Mouse (Mus musculus): Measurements from ENCODE around the gene Mrpl55. TPM values are rescaled to one million over a fixed set of nuclear protein-coding genes. Genes with fewer than 3 reads are reported as not detected.

Gene Mrpl55
- polyA plus RNA-seq, 1 experiment, result 44.7 TPM

- peaks cover 12% of the 10 kb centered on the region for H3K27me3 ChIP-seq (ENCODE audit: control insufficient read depth, insufficient read depth, insufficient read length)
- H3K79me2 ChIP-seq (ENCODE audit: control insufficient read depth, insufficient read depth), result no peaks in the 10 kb centered on the region
- H3K79me3 ChIP-seq (ENCODE audit: low read depth), result no peaks in the 10 kb centered on the region
- TF ChIP-seq CTCF (IDR thresholded peaks at IDR 0.05; ENCODE audit: control insufficient read depth, insufficient read depth, insufficient read length) (no peak), FOSL1 (IDR thresholded peaks at IDR 0.05; ENCODE audit: insufficient read depth, low read length, poor library complexity, severe bottlenecking) (no peak), MAX (IDR thresholded peaks at IDR 0.05) (no peak), MYOD1 (IDR thresholded peaks at IDR 0.05; ENCODE audit: control insufficient read depth, insufficient read length, low read depth) (no peak), MYOG (IDR thresholded peaks at IDR 0.05; ENCODE audit: control insufficient read depth, extremely low read depth, insufficient read length) (no peak), CEBPB (IDR thresholded peaks at IDR 0.05; ENCODE audit: low read depth) (no peak), USF1 (IDR thresholded peaks at IDR 0.05; ENCODE audit: low read depth) (no peak)
- no peaks in the 10 kb centered on the region for H3K36me3 ChIP-seq (ENCODE audit: control insufficient read depth, insufficient read depth)
- no peak overlapping the region for H3K4me3 ChIP-seq (ENCODE audit: insufficient read depth, poor library complexity, severe bottlenecking)
- H3ac ChIP-seq (ENCODE audit: control insufficient read depth, insufficient read length, low read depth), result no peak overlapping the region
Observed at GRCm38 (mm10) chr11:59169807-59170206, 32.5 kb upstream of the Mrpl55 start.

- TF ChIP-seq MYOD1 (IDR thresholded peaks at IDR 0.05; ENCODE audit: control insufficient read depth, insufficient read length, low read depth), result no peak
- no peak for TF ChIP-seq CEBPB (IDR thresholded peaks at IDR 0.05; ENCODE audit: low read depth)
- TF ChIP-seq CTCF (IDR thresholded peaks at IDR 0.05; ENCODE audit: control insufficient read depth, insufficient read depth, insufficient read length), result no peak
- TF ChIP-seq MAX (IDR thresholded peaks at IDR 0.05), result no peak
- Histone ChIP-seq H3K4me3 (ENCODE audit: insufficient read depth, poor library complexity, severe bottlenecking) (no peak overlapping the region), H3K79me3 (ENCODE audit: low read depth) (no peaks in the 10 kb centered on the region), H3K36me3 (ENCODE audit: control insufficient read depth, insufficient read depth) (no peaks in the 10 kb centered on the region), H3ac (ENCODE audit: control insufficient read depth, insufficient read length, low read depth) (no peak overlapping the region), H3K79me2 (ENCODE audit: control insufficient read depth, insufficient read depth) (no peaks in the 10 kb centered on the region), H3K27me3 (ENCODE audit: control insufficient read depth, insufficient read depth, insufficient read length) (peaks cover 18% of the 10 kb centered on the region)
Observed at GRCm38 (mm10) chr11:59170549-59170948, 31.7 kb upstream of the Mrpl55 start.

GRCm38 (mm10) chr11:59174189-59174838 lies 28.0 kb upstream of the Mrpl55 start:
- Histone ChIP-seq H3K4me3 (ENCODE audit: insufficient read depth, poor library complexity, severe bottlenecking) (no peak overlapping the region), H3K79me2 (ENCODE audit: control insufficient read depth, insufficient read depth) (no peaks in the 10 kb centered on the region), H3K79me3 (ENCODE audit: low read depth) (no peaks in the 10 kb centered on the region), H3K36me3 (ENCODE audit: control insufficient read depth, insufficient read depth) (no peaks in the 10 kb centered on the region), H3K27me3 (ENCODE audit: control insufficient read depth, insufficient read depth, insufficient read length) (peaks cover 49% of the 10 kb centered on the region), H3ac (ENCODE audit: control insufficient read depth, insufficient read length, low read depth) (no peak overlapping the region)
- TF ChIP-seq MYOD1 (IDR thresholded peaks at IDR 0.05; ENCODE audit: control insufficient read depth, insufficient read length, low read depth) (no peak), CTCF (IDR thresholded peaks at IDR 0.05; ENCODE audit: control insufficient read depth, insufficient read depth, insufficient read length) (no peak), USF1 (IDR thresholded peaks at IDR 0.05; ENCODE audit: low read depth) (no peak), CEBPB (IDR thresholded peaks at IDR 0.05; ENCODE audit: low read depth) (no peak), MYOG (IDR thresholded peaks at IDR 0.05; ENCODE audit: control insufficient read depth, extremely low read depth, insufficient read length) (no peak), MAX (IDR thresholded peaks at IDR 0.05) (no peak), FOSL1 (IDR thresholded peaks at IDR 0.05; ENCODE audit: insufficient read depth, low read length, poor library complexity, severe bottlenecking) (no peak)

GRCm38 (mm10) chr11:59176475-59176874 lies 25.8 kb upstream of the Mrpl55 start:
- H3K27me3 ChIP-seq (ENCODE audit: control insufficient read depth, insufficient read depth, insufficient read length), result peaks cover 49% of the 10 kb centered on the region
- H3ac ChIP-seq (ENCODE audit: control insufficient read depth, insufficient read length, low read depth), result no peak overlapping the region
- no peaks in the 10 kb centered on the region for H3K36me3 ChIP-seq (ENCODE audit: control insufficient read depth, insufficient read depth)
- H3K4me3 ChIP-seq (ENCODE audit: insufficient read depth, poor library complexity, severe bottlenecking), result no peak overlapping the region
- TF ChIP-seq FOSL1 (IDR thresholded peaks at IDR 0.05; ENCODE audit: insufficient read depth, low read length, poor library complexity, severe bottlenecking) (no peak), MAX (IDR thresholded peaks at IDR 0.05) (no peak)
- H3K79me2 ChIP-seq (ENCODE audit: control insufficient read depth, insufficient read depth), result no peaks in the 10 kb centered on the region
- H3K79me3 ChIP-seq (ENCODE audit: low read depth), result no peaks in the 10 kb centered on the region

- Histone ChIP-seq H3K79me2 (ENCODE audit: control insufficient read depth, insufficient read depth) (no peaks in the 10 kb centered on the region), H3ac (ENCODE audit: control insufficient read depth, insufficient read length, low read depth) (no peak overlapping the region), H3K4me3 (ENCODE audit: insufficient read depth, poor library complexity, severe bottlenecking) (no peak overlapping the region), H3K36me3 (ENCODE audit: control insufficient read depth, insufficient read depth) (no peaks in the 10 kb centered on the region), H3K27me3 (ENCODE audit: control insufficient read depth, insufficient read depth, insufficient read length) (peaks cover 49% of the 10 kb centered on the region), H3K79me3 (ENCODE audit: low read depth) (no peaks in the 10 kb centered on the region)
- TF ChIP-seq FOSL1 (IDR thresholded peaks at IDR 0.05; ENCODE audit: insufficient read depth, low read length, poor library complexity, severe bottlenecking) (no peak), MYOD1 (IDR thresholded peaks at IDR 0.05; ENCODE audit: control insufficient read depth, insufficient read length, low read depth) (no peak), MYOG (IDR thresholded peaks at IDR 0.05; ENCODE audit: control insufficient read depth, extremely low read depth, insufficient read length) (no peak), USF1 (IDR thresholded peaks at IDR 0.05; ENCODE audit: low read depth) (no peak), MAX (IDR thresholded peaks at IDR 0.05) (no peak)
Observed at GRCm38 (mm10) chr11:59176921-59177320, 25.4 kb upstream of the Mrpl55 start.

GRCm38 (mm10) chr11:59182864-59183331 lies 19.4 kb upstream of the Mrpl55 start, which contains the start of gene Gjc2:
TSS of gene Gjc2 (minus strand) at chr11:59183213.
- no peaks in the 10 kb centered on the region for H3K79me2 ChIP-seq (ENCODE audit: control insufficient read depth, insufficient read depth)
- H3K4me3 ChIP-seq (ENCODE audit: insufficient read depth, poor library complexity, severe bottlenecking), result no peak within 1 kb of the TSS
- H3ac ChIP-seq (ENCODE audit: control insufficient read depth, insufficient read length, low read depth), result no peak within 1 kb of the TSS
- peaks cover 8% of the 10 kb centered on the region for H3K27me3 ChIP-seq (ENCODE audit: control insufficient read depth, insufficient read depth, insufficient read length)
- no peak for TF ChIP-seq USF1 (IDR thresholded peaks at IDR 0.05; ENCODE audit: low read depth)
- no peak for TF ChIP-seq MYOD1 (IDR thresholded peaks at IDR 0.05; ENCODE audit: control insufficient read depth, insufficient read length, low read depth)
- no peak for TF ChIP-seq MAX (IDR thresholded peaks at IDR 0.05)
- TF ChIP-seq FOSL1 (IDR thresholded peaks at IDR 0.05; ENCODE audit: insufficient read depth, low read length, poor library complexity, severe bottlenecking), result no peak
- TF ChIP-seq CEBPB (IDR thresholded peaks at IDR 0.05; ENCODE audit: low read depth), result no peak
- TF ChIP-seq CTCF (IDR thresholded peaks at IDR 0.05; ENCODE audit: control insufficient read depth, insufficient read depth, insufficient read length), result no peak
- TF ChIP-seq MYOG (IDR thresholded peaks at IDR 0.05; ENCODE audit: control insufficient read depth, extremely low read depth, insufficient read length), result no peak
- H3K79me3 ChIP-seq (ENCODE audit: low read depth), result no peaks in the 10 kb centered on the region
- peaks cover 12% of the 10 kb centered on the region for H3K36me3 ChIP-seq (ENCODE audit: control insufficient read depth, insufficient read depth)
